Mouse (Mus musculus): ENCODE data around the gene 9930021J03Rik.

Gene 9930021J03Rik

DNA sequence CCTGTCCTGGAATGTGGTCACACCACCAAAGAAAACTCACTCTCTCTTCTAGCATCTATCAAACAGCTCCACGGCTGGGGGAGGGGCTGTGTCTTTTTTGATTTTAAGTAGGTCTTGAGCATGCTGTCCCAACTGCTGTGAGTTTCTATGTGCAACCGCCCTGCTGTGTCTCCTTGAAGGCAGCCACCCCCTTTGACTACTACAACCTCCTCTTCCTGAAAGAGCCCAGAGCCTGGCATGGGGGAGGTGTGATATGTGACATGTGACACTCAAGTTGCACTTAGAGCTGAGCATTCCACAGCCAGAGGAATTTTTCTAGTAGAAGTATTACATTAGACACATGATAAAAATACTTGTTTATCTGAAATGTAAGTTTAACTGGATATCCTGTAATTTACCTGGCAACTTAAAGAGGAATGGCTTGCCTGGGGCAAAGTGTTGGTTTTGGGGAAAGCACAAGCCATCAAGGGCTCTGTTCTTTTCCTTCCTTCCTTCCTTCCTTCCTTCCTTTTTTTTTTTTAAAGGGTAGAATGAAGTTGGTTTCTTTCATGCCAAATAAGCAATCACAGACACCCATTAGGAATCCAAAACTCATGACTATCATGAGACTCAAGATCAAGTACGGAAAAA lies 108.4 kb downstream of the 9930021J03Rik start, which contains the start of gene Mlana:
Mlana (plus strand) TSS at position 580 of the 630 bp plus-strand sequence.
- in situ Hi-C loops (cut with MboI, MseI): no loop called here

GRCm38 (mm10) chr19:29696840-29697239 lies 108.9 kb downstream of the 9930021J03Rik start:
- in situ Hi-C loops (cut with MboI, MseI): no loop called here

DNA sequence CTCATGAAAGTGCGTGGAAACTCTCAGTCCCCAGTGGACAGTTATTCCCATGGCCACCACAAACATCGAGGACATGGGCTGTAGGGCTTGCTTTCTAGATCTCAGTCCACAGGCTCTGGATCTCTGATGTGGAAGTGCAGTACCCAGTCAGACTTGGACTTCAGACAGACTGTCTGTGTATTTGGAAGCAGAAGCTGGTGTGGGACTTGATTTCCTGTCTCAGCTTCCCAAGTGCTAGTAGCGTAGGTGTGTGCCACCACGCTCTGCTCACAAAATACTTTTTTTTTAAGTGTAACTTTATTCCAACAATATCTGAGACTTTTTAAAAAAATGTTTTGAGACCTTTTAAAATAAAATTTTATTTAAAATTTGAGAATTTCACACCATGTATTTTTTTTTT lies 109.5 kb downstream of the 9930021J03Rik start:
- in situ Hi-C loops (cut with MboI, MseI): no loop called here

DNA sequence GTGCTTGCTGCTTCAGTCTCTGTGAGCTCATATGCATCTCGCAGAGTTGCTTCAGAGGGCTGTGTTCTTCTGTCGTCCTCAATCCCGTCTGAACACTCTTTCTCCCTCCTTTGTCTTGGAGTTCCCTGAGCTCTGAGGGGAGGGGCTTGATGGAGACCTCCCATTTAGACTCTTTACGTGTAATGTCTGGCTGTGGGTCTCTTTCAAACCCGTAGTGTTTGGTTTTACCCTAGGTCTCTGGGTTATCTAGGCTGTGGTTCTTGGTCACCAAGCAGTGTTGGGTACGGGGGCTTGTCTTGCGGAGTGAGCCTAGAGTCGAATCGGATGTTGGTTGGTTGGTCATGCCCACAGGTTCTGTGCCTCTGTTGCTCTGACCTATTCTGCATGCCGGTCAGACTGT lies 110.7 kb downstream of the 9930021J03Rik start:
- in situ Hi-C loops (cut with MboI, MseI): no loop called here

GRCm38 (mm10) chr19:29683844-29684540 lies 121.8 kb downstream of the 9930021J03Rik start:
- in situ Hi-C loops (cut with MboI, MseI): no loop called here

DNA sequence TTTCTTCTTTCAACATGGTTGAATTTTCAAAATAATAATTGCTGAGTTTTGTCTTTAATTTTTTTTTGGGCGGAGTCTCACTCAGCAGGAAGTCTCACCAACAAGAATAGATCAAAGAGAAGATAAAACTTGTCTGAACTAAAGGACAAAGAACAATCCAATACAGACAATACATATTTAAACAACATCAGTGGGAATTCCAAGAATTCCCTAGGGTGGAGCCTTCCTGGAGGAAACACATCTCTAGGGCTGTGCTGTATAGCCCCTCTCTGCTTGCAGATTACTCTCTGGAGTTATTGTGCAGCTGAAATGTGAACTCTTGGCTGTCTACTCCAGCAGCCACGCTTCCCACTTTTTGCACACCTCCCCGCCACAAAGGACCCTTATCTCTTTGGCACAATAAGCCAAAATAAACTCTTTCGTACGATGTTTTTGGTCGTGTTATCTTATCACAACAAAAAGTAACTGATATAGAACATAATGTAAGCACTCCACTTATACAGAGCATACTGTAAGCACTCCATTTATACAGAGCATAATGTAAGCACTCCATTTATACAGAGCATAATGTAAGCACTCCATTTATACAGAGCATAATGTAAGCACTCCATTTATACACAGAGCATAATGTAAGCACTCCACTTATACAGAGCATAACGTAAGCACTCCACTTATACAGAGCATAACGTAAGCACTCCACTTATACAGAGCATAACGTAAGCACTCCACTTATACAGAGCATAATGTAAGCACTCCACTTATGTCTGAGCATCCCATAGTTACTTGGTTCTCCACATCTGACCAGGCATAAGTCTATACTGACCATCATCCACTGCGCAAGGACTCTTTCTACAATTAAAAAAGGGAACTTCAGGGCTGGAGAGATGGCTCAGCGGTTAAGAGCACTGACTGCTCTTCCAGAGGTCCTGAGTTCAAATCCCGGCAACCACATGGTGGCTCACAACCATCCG lies 125.3 kb downstream of the 9930021J03Rik start:
- in situ Hi-C loops (cut with MboI, MseI): no loop called here

- in situ Hi-C loops (cut with MboI, MseI): no loop called here
Observed at GRCm38 (mm10) chr19:29678181-29678778, 127.5 kb downstream of the 9930021J03Rik start.

DNA sequence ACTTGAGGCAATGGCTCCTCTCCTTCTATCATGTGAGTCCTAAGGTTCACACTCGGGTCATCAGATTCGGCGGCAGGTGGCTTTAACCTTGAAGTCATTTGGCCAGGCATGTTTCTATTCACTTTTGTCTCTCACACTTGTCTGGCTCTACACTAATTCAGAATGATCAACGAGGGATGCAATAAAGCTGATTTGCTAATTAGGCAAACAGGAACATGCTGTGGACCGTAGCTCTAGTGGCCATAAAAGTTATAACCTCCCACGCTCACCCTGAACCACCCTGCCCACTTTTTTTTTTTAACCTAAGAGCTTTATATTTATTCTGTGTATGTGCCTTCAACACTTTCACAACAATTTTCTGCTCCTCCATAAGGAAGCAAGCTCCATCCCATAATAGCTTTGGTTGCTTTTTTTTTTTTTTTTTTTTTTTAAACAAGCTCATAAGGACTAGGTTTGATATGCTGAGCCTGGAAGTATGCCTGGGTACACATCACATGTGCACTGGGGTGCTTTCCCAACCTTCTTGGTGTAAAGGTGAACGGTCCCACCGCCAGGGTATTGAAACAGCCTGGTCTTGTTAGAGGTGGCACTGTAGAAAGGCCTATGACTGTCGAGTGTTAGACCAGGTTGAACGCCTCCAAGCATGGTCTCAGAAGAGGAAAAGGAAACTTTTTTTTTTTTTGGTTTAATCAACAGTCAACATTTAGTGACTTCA lies 129.2 kb downstream of the 9930021J03Rik start:
- in situ Hi-C loops (cut with MboI, MseI): no loop called here

GRCm38 (mm10) chr19:29675562-29676078 lies 130.2 kb downstream of the 9930021J03Rik start:
- in situ Hi-C loops (cut with MboI, MseI): no loop called here

DNA sequence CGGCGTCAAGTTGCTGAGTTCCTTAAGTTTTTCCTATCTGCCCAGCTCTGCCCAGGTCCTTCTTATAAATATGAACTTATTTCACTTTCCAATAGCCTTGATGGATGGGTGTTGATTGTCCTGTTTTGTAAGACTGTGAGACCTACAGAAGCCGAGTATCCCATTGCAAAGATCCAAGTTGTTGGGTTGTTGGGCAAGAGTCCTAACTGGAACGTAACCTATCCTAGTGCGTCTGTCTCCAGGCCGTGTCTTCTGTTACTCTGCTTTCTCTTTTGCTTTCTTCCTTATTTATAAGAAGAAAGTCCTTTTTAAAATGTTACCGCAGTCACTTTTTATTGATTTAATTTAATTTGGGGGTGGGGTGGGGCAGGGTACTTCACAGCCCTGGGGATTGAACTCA lies 130.8 kb downstream of the 9930021J03Rik start:
- in situ Hi-C loops (cut with MboI, MseI): no loop called here

DNA sequence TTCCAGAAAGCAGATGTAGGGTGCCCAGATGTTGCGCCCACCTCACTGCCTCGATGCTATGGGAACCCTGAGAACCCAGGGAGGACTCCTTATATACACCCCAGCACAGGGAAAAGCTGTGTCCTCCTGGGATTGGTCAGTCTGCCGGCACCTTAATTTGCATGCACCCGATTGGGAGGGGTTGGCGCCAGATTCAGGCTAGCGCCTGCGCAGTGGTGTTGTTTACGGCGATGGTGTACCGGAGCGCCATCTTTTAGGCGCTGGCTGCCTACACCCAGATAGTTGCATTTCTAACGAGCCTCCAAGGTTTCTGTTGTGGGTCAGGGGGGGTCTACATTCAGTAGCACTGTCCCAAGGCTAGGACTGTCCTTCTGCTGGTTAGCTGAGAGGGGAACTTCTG lies 133.1 kb downstream of the 9930021J03Rik start:
- in situ Hi-C loops (cut with MboI, MseI): no loop called here

DNA sequence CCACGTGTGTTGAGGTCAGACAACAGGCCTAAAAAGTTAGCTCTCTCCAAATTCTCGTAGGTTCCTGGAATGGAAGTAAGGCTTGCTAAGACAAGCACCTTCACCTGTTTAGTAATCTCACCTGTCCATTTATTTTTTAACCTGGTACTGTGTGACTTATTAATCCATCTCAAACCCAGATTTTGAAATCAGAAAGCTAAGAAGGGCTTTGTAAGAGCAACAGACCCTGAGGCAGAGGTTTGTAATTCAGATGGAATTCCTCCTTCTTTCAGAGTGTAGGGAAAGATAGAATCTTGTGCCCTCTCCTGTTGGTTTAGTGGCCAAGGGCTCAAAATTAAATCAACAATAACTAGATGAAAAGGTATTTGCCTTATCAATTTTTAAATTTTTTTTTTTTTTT lies 134.6 kb downstream of the 9930021J03Rik start:
- in situ Hi-C loops (cut with MboI, MseI): no loop called here

GRCm38 (mm10) chr19:29670247-29670646 lies 135.5 kb downstream of the 9930021J03Rik start:
- in situ Hi-C loops (cut with MboI, MseI): no loop called here

DNA sequence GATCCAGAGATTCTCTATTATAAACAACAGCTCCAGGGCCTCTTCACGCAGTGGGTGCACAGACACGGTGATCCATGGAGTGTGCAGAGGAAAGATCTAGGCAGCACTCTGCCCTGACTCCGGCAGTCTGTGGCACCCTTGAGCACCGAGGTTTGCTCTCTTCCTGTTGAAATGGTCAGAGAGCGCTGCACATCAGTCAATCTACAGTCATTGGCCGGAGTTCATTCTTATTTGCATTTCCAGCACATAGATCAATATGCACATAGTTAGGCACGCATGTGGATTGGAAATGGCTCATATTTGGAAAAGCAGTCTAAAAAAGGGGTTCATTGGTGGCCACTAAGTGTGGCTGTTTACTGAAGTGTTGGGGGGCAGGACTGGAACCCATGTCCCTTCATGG lies 137.7 kb downstream of the 9930021J03Rik start:
- in situ Hi-C loops (cut with MboI, MseI): no loop called here

DNA sequence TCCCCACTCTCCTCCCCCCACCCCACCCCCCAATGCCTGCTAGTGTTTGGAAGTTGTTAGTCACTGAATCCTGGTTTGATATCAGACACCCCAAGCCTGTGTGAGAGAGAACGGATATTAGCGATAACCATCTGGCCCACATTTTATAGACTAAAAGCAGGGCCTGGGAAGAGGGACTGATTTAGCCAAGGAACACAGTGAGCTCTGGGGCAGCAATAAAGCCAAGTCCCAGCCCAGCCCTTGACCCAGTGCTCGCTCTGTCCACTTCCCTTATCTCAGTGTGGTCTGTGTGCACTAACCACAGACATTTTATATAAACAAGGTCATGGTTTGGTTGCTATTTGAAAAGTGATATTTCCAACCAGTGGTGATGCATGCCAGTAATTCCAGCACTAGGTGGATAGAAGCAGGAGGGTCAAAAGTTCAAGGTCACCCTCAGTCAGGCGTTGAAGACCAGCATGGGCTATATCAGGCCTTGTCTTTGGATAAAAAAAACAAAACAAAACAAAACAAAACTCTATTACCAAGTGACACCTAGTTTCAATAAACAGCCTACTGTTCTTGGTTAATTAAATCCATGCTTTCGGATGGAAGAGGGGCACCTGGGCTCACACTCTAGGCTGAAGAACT lies 138.7 kb downstream of the 9930021J03Rik start:
- in situ Hi-C loops (cut with MboI, MseI): no loop called here

DNA sequence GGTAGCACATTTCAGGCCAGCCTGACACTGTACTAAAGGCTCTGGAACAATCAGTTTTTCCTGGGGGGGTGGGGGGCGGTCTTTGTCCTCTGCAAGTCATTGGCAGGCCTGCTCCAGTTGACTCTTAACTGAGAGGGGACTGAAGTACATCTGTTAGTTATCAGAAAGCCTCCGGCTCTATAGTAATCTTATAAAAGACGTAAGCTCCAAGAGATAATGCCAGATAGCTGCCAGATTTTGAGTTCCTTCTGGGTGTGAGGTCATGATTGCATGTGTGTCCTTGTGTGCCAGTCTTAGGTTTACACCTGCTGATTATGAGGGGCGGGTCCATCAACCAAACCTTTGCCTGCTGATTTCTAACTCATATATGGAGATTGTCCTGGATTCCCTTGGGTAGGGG lies 139.6 kb downstream of the 9930021J03Rik start:
- in situ Hi-C loops (cut with MboI, MseI): no loop called here

DNA sequence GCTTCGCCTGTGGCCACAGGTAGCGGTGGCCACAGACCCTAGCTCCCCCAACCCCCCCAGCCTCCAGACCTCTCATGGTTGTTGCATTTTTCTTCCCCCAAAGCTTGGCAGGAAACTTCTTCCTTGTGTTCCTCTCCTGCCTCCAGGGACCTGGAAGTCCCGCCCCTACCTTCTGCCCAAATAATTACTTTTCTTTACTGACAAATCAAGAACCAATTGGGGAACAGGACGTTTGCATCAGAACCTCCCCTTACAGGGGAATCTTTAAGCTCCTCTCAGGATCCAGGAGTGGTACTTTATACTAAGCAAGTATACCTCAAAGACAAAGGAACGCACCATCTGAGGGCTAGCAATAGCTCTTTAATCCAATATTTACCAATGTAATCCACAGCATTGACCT lies 140.9 kb downstream of the 9930021J03Rik start:
- in situ Hi-C loops (cut with MboI, MseI): no loop called here

All from T-helper 2 cell (primary cell).